13 mouse cellular contexts compared by ENCODE assay signal in the genomic region with DNA sequence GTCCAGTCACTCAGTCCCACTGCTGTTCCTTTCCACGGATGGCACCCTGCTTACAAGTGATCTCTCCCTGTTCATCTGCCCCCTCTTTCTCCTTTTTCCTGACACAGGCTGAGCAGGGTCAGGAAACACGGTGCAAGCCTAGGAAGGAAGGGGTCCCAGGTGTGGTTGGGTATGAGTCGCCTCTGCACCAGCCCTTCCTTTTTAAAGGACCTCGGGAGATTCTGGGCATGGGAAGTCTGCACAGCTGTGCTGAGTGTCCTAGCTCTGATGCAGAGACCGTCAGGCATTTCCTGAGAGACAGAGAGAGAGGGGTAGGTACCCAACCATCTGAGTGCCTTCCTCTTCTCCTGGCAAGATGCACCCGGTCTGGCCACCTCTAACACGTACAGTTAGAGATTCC. TPM values are rescaled to one million over a fixed set of nuclear protein-coding genes. Genes with fewer than 3 reads are reported as not detected.
DNase-seq lines count a peak whose midpoint lies in the region; ATAC-seq and TF ChIP-seq lines count a peak whose summit lies in the region.
"Had no signal": no experiment of that assay in that cellular context is flagged by ENCODE, and none has a peak within 500 bp of the region (broad histone marks: within the 10 kb centered on the region; RNA-seq: fewer than 3 reads in every experiment).

No protein-coding gene starts in this region.

- no peak; the same call in 1 of the 2 replicates for ATAC-seq in hindbrain, postnatal 0 days
- ATAC-seq in hindbrain, embryonic 12.5 days (ENCODE audit: low FRiP score): no peak
- ATAC-seq in lung, postnatal 0 days: peak; percentile 49; the same call in 1 of the 2 replicates
- peak; percentile 34; the same call in 1 of the 2 replicates for ATAC-seq in embryonic facial prominence, embryonic 13.5 days (ENCODE audit: insufficient number of reproducible peaks, insufficient read depth, low FRiP score, low TSS enrichment, low read depth)
- peak; percentile 39; the same call in 1 of the 2 replicates for ATAC-seq in stomach, embryonic 15.5 days (ENCODE audit: insufficient read depth, low FRiP score, low read depth)
- ATAC-seq: Patski had no signal

- no peaks in the 10 kb centered on the region for H3K9me3 ChIP-seq in hindbrain, postnatal 0 days (ENCODE audit: low read length)
- no peaks in the 10 kb centered on the region for H3K9me3 ChIP-seq in hindbrain, embryonic 12.5 days (replicated peaks)
- no peaks in the 10 kb centered on the region for H3K9me3 ChIP-seq in lung, postnatal 0 days (ENCODE audit: low read length)
- H3K9me3 ChIP-seq in embryonic facial prominence, embryonic 13.5 days: no peaks in the 10 kb centered on the region
- H3K9me3 ChIP-seq in stomach, embryonic 15.5 days: no peaks in the 10 kb centered on the region
- H3K9me3 ChIP-seq: neural tube, embryonic 12.5 days had no signal

- TF ChIP-seq CTCF in hindbrain, postnatal 0 days (IDR thresholded peaks at IDR 0.05; ENCODE audit: low read depth): no peak
- TF ChIP-seq CTCF in lung, postnatal 0 days (IDR thresholded peaks at IDR 0.05): no peak

- no peak overlapping the region for H3K4me3 ChIP-seq in hindbrain, postnatal 0 days (ENCODE audit: low read length)
- no peak overlapping the region for H3K4me3 ChIP-seq in hindbrain, embryonic 12.5 days
- no peak overlapping the region for H3K4me3 ChIP-seq in lung, postnatal 0 days (ENCODE audit: low read depth, low read length)
- H3K4me3 ChIP-seq in embryonic facial prominence, embryonic 13.5 days: no peak overlapping the region
- H3K4me3 ChIP-seq in stomach, embryonic 15.5 days (replicated peaks): no peak overlapping the region
- H3K4me3 ChIP-seq: neural tube, embryonic 12.5 days had no signal

- peak overlapping the region; percentile 16; the same call in 1 of the 2 replicates for H3K27ac ChIP-seq in hindbrain, postnatal 0 days
- H3K27ac ChIP-seq in hindbrain, embryonic 12.5 days: no peak overlapping the region
- H3K27ac ChIP-seq in lung, postnatal 0 days (ENCODE audit: low read length): peak overlapping the region; percentile 71
- H3K27ac ChIP-seq in embryonic facial prominence, embryonic 13.5 days: peak overlapping the region; percentile 28; the same call in 1 of the 2 replicates
- peak overlapping the region; percentile 6; the same call in 1 of the 2 replicates for H3K27ac ChIP-seq in stomach, embryonic 15.5 days
- H3K27ac ChIP-seq: neural tube, embryonic 12.5 days had no signal

- WGBS in hindbrain, postnatal 0 days: 56% methylated on average over 7 of the region's 7 CpGs
- 54% methylated on average over 7 of the region's 7 CpGs for WGBS in hindbrain, embryonic 12.5 days
- 33% methylated on average over 7 of the region's 7 CpGs for WGBS in lung, postnatal 0 days
- 41% methylated on average over 7 of the region's 7 CpGs for WGBS in embryonic facial prominence, embryonic 13.5 days
- 50% methylated on average over 7 of the region's 7 CpGs for WGBS in stomach, embryonic 15.5 days

- no peaks in the 10 kb centered on the region for H3K27me3 ChIP-seq in hindbrain, postnatal 0 days (ENCODE audit: insufficient read depth, low read length)
- H3K27me3 ChIP-seq in hindbrain, embryonic 12.5 days: no peaks in the 10 kb centered on the region
- no peaks in the 10 kb centered on the region for H3K27me3 ChIP-seq in lung, postnatal 0 days (replicated peaks; ENCODE audit: insufficient read depth, low read length)
- H3K27me3 ChIP-seq in embryonic facial prominence, embryonic 13.5 days: no peaks in the 10 kb centered on the region
- H3K27me3 ChIP-seq in stomach, embryonic 15.5 days (replicated peaks): no peaks in the 10 kb centered on the region
- H3K27me3 ChIP-seq: neural tube, embryonic 12.5 days; Patski had no signal

- no peak overlapping the region for H3K9ac ChIP-seq in hindbrain, postnatal 0 days (replicated peaks; ENCODE audit: low read length)
- no peak overlapping the region for H3K9ac ChIP-seq in hindbrain, embryonic 12.5 days
- H3K9ac ChIP-seq in lung, postnatal 0 days (replicated peaks; ENCODE audit: low read depth): no peak overlapping the region
- H3K9ac ChIP-seq in embryonic facial prominence, embryonic 13.5 days: no peak overlapping the region
- H3K9ac ChIP-seq in stomach, embryonic 15.5 days: no peak overlapping the region
- H3K9ac ChIP-seq: neural tube, embryonic 12.5 days had no signal

- TF ChIP-seq EP300 in lung, postnatal 0 days (IDR thresholded peaks at IDR 0.05): no peak

- DNase-seq in hindbrain, postnatal 0 days (ENCODE audit: low spot score): no peak
- no peak for DNase-seq in lung, postnatal 0 days (ENCODE audit: low spot score)
- no peak for DNase-seq in lung, postnatal 14 days
- no peak for DNase-seq in Muller cell, postnatal 12 days (ENCODE audit: inconsistent ontology term)
- DNase-seq: adrenal gland, postnatal 25 days; cerebellum, postnatal 25 days; right cerebral cortex, postnatal 25 days; thymus, postnatal 4 days had no signal

- H3K36me3 ChIP-seq in hindbrain, postnatal 0 days (ENCODE audit: insufficient read depth, low read length): no peaks in the 10 kb centered on the region
- H3K36me3 ChIP-seq in hindbrain, embryonic 12.5 days: no peaks in the 10 kb centered on the region
- no peaks in the 10 kb centered on the region for H3K36me3 ChIP-seq in lung, postnatal 0 days (ENCODE audit: insufficient read depth, low read length)
- H3K36me3 ChIP-seq in embryonic facial prominence, embryonic 13.5 days: no peaks in the 10 kb centered on the region
- H3K36me3 ChIP-seq in stomach, embryonic 15.5 days: no peaks in the 10 kb centered on the region
- H3K36me3 ChIP-seq: neural tube, embryonic 12.5 days had no signal

- H3K4me2 ChIP-seq in hindbrain, postnatal 0 days (ENCODE audit: low read depth, low read length): no peak overlapping the region
- H3K4me2 ChIP-seq in hindbrain, embryonic 12.5 days (replicated peaks): no peak overlapping the region
- peak overlapping the region; percentile 22; the same call in 1 of the 2 replicates for H3K4me2 ChIP-seq in lung, postnatal 0 days (replicated peaks; ENCODE audit: low read depth, low read length)
- no peak overlapping the region for H3K4me2 ChIP-seq in embryonic facial prominence, embryonic 13.5 days
- no peak overlapping the region for H3K4me2 ChIP-seq in stomach, embryonic 15.5 days
- H3K4me2 ChIP-seq: neural tube, embryonic 12.5 days had no signal

- H3K4me1 ChIP-seq in hindbrain, postnatal 0 days (ENCODE audit: insufficient read depth, low read length): 0 out of 2 replicates have a peak, but pooled peaks cover 7% of the 10 kb centered on the region
- peaks cover 27% of the 10 kb centered on the region for H3K4me1 ChIP-seq in hindbrain, embryonic 12.5 days
- H3K4me1 ChIP-seq in lung, postnatal 0 days (ENCODE audit: insufficient read depth, low read depth, low read length): no peaks in the 10 kb centered on the region; the same call in 1 of the 2 replicates
- peaks cover 62% of the 10 kb centered on the region for H3K4me1 ChIP-seq in embryonic facial prominence, embryonic 13.5 days
- H3K4me1 ChIP-seq in stomach, embryonic 15.5 days: peaks cover 9% of the 10 kb centered on the region; the same call in 1 of the 2 replicates
- H3K4me1 ChIP-seq: neural tube, embryonic 12.5 days had no signal

RNA-seq across cellular contexts. Expression of a gene that starts 12.7 kb away (rescaled TPM):
- total RNA-seq in hindbrain, postnatal 0 days (2014; rRNA removed): 7.6 and 9.5 TPM in 2 replicates
- polyA plus RNA-seq in hindbrain, postnatal 0 days (2015; fragmentation: Nextera tagmentation; extraction: Ambion mirVana): 6.2 and 7.1 TPM in 2 replicates
- 20.9 and 23.6 TPM in 2 replicates for polyA plus RNA-seq in hindbrain, embryonic 12.5 days (2016; fragmentation: Nextera tagmentation; extraction: Ambion mirVana)
- 56.0 and 61.5 TPM in 2 replicates for polyA plus RNA-seq in lung, postnatal 0 days (2015; fragmentation: Nextera tagmentation; extraction: Ambion mirVana)
- polyA plus RNA-seq in embryonic facial prominence, embryonic 13.5 days (2015; fragmentation: Nextera tagmentation; extraction: Ambion mirVana): 33.9 and 40.0 TPM in 2 replicates
- polyA plus RNA-seq in stomach, embryonic 15.5 days (2015; fragmentation: Nextera tagmentation; extraction: Ambion mirVana): 24.1 and 26.8 TPM in 2 replicates

Comparison
In these comparisons a context has a peak if more than half of its experiments do, and no peak if none do; other contexts are left out.
1. ATAC-seq: peak in lung, postnatal 0 days (single experiment), embryonic facial prominence, embryonic 13.5 days (single experiment) and stomach, embryonic 15.5 days (single experiment); none in hindbrain, postnatal 0 days (single experiment) and hindbrain, embryonic 12.5 days (single experiment).